Mouse (Mus musculus) forebrain, embryonic 12.5 days (tissue): ENCODE results near the gene Tlr8. TPM values are rescaled to one million over a fixed set of nuclear protein-coding genes. Genes with fewer than 3 reads are reported as not detected.
"Not testable (repeated sequence)": the region's sequence is repeated elsewhere in the genome, so short reads cannot be mapped to it uniquely, and the experiment has no call there.

Experiments
- ATAC-seq: fragments of 200-750 bp; cut with Nextera tagmentation; 2 replicates; pipeline ENCODE4 v1.8.0; 2017; ENCODE audit warnings: moderate TSS enrichment; ENCODE audit not compliant: low FRiP score
- H3K27ac ChIP-seq: fragments of 300-500 bp; sonication (generic); 2 replicates; pipeline ENCODE4 v1.5.1; 2016; ENCODE audit warnings: mild to moderate bottlenecking
- H3K27me3 ChIP-seq: fragments of 300-500 bp; sonication (generic); 2 replicates; pipeline ENCODE4 v1.6.1; 2016; ENCODE audit warnings: mild to moderate bottlenecking
- H3K36me3 ChIP-seq: fragments of 300-500 bp; sonication (generic); replicated peaks from 2 replicates; pipeline ENCODE4 v1.6.1; 2016; ENCODE audit warnings: mild to moderate bottlenecking
- H3K4me1 ChIP-seq: fragments of 300-500 bp; sonication (generic); 2 replicates; pipeline ENCODE4 v1.6.1; 2016
- H3K4me2 ChIP-seq: fragments of 300-500 bp; sonication (generic); 2 replicates; pipeline ENCODE4 v1.6.1; 2016; ENCODE audit warnings: mild to moderate bottlenecking, moderate library complexity
- H3K4me3 ChIP-seq: fragments of 300-500 bp; sonication (generic); replicated peaks from 2 replicates; pipeline ENCODE4 v1.5.1; 2016; ENCODE audit warnings: mild to moderate bottlenecking
- H3K9ac ChIP-seq: fragments of 300-500 bp; sonication (generic); 2 replicates; pipeline ENCODE4 v1.6.1; 2016; ENCODE audit warnings: mild to moderate bottlenecking
- H3K9me3 ChIP-seq: fragments of 300-500 bp; sonication (generic); 2 replicates; pipeline ENCODE4 v1.6.1; 2016
- WGBS: fragments of 180-500 bp; shearing (Covaris S2); methylation state at CpG from one replicate; pipeline ENCODE4 v1.1.7; 2016; 5-methylcytosine and 5-hydroxymethylcytosine counted together
- polyA plus RNA-seq: library from polyadenylated mRNA; unstranded; fragments of >200 nt; fragmentation: Nextera tagmentation; extraction: Ambion mirVana; gene quantifications from 2 replicates; pipeline ENCODE4 v1.2.1, GENCODE M21; 2016

Tlr8 gene
- not detected in 2 replicates for polyA plus RNA-seq

- Histone ChIP-seq H3K4me2 (no peak within 1 kb of the TSS), H3K9me3 (no peaks in the 10 kb centered on the region), H3K27ac (no peak within 1 kb of the TSS), H3K36me3 (no peaks in the 10 kb centered on the region), H3K4me1 (no peaks in the 10 kb centered on the region), H3K4me3 (no peak within 1 kb of the TSS), H3K27me3 (peaks cover 15% of the 10 kb centered on the region; the same call in 1 of the 2 replicates), H3K9ac (no peak within 1 kb of the TSS)
- ATAC-seq: no peak
- 80% methylated on average over 4 of the region's 4 CpGs for WGBS
Observed at GRCm38 (mm10) chrX:167264086-167264485, at the start of gene Tlr8. Gene Tlr8 (minus strand): TSS chrX:167264329.

GRCm38 (mm10) chrX:167302061-167302460, 37.9 kb upstream of the Tlr8 start:
- H3K4me1 ChIP-seq, H3K9ac ChIP-seq, H3K4me3 ChIP-seq, H3K27ac ChIP-seq, H3K4me2 ChIP-seq, H3K36me3 ChIP-seq, ATAC-seq, H3K9me3 ChIP-seq, H3K27me3 ChIP-seq: not testable (repeated sequence)
- 100% methylated on average over 1 of the region's 1 CpGs for WGBS

GRCm38 (mm10) chrX:167276953-167277352, 12.8 kb upstream of the Tlr8 start:
- H3K9ac ChIP-seq: no peak overlapping the region
- no peaks in the 10 kb centered on the region for H3K9me3 ChIP-seq
- H3K4me1 ChIP-seq: no peaks in the 10 kb centered on the region
- no peaks in the 10 kb centered on the region for H3K36me3 ChIP-seq
- H3K4me3 ChIP-seq: no peak overlapping the region
- no peak overlapping the region for H3K27ac ChIP-seq
- H3K4me2 ChIP-seq: no peak overlapping the region
- 24% methylated on average over 9 of the region's 9 CpGs for WGBS
- H3K27me3 ChIP-seq: peaks cover 17% of the 10 kb centered on the region
- no peak for ATAC-seq

- 67% methylated on average over 10 of the region's 10 CpGs for WGBS
- Histone ChIP-seq H3K9me3 (no peaks in the 10 kb centered on the region), H3K4me3 (no peak overlapping the region), H3K27me3 (peaks cover 18% of the 10 kb centered on the region), H3K36me3 (no peaks in the 10 kb centered on the region), H3K4me1 (no peaks in the 10 kb centered on the region), H3K4me2 (no peak overlapping the region), H3K9ac (no peak overlapping the region), H3K27ac (no peak overlapping the region)
- no peak for ATAC-seq
Observed at GRCm38 (mm10) chrX:167276551-167276950, 12.4 kb upstream of the Tlr8 start.

- no peak for ATAC-seq
- Histone ChIP-seq H3K4me2 (no peak overlapping the region), H3K27me3 (peaks cover 14% of the 10 kb centered on the region; the same call in 1 of the 2 replicates), H3K9ac (no peak overlapping the region), H3K4me3 (no peak overlapping the region), H3K27ac (no peak overlapping the region), H3K36me3 (no peaks in the 10 kb centered on the region), H3K4me1 (no peaks in the 10 kb centered on the region), H3K9me3 (no peaks in the 10 kb centered on the region)
- 86% methylated on average over 4 of the region's 4 CpGs for WGBS
Observed at GRCm38 (mm10) chrX:167263530-167263929, 599 bp downstream of the Tlr8 start.

- WGBS: 93% methylated on average over 3 of the region's 3 CpGs
- H3K27ac ChIP-seq: no peak overlapping the region
- H3K4me1 ChIP-seq: no peaks in the 10 kb centered on the region
- H3K9ac ChIP-seq: no peak overlapping the region
- H3K36me3 ChIP-seq: no peaks in the 10 kb centered on the region
- no peak for ATAC-seq
- H3K4me3 ChIP-seq: no peak overlapping the region
- H3K9me3 ChIP-seq: no peaks in the 10 kb centered on the region
- H3K27me3 ChIP-seq: peaks cover 28% of the 10 kb centered on the region; the same call in 1 of the 2 replicates
- H3K4me2 ChIP-seq: no peak overlapping the region
Observed at GRCm38 (mm10) chrX:167241736-167242135, 22.4 kb downstream of the Tlr8 start.

GRCm38 (mm10) chrX:167239293-167239921, 24.7 kb downstream of the Tlr8 start:
- no peak overlapping the region for H3K27ac ChIP-seq
- no peaks in the 10 kb centered on the region for H3K4me1 ChIP-seq
- no peak overlapping the region for H3K9ac ChIP-seq
- no peak for ATAC-seq
- WGBS: 46% methylated on average over 9 of the region's 9 CpGs
- H3K36me3 ChIP-seq: no peaks in the 10 kb centered on the region
- H3K4me2 ChIP-seq: no peak overlapping the region
- peaks cover 34% of the 10 kb centered on the region for H3K27me3 ChIP-seq
- H3K9me3 ChIP-seq: no peaks in the 10 kb centered on the region
- H3K4me3 ChIP-seq: no peak overlapping the region

GRCm38 (mm10) chrX:167233104-167233687, 30.9 kb downstream of the Tlr8 start:
- H3K27ac ChIP-seq: no peak overlapping the region
- no peak overlapping the region for H3K4me3 ChIP-seq
- no peaks in the 10 kb centered on the region for H3K9me3 ChIP-seq
- no peak overlapping the region for H3K9ac ChIP-seq
- peak; percentile 68 for ATAC-seq
- no peaks in the 10 kb centered on the region for H3K4me1 ChIP-seq
- peaks cover 33% of the 10 kb centered on the region for H3K27me3 ChIP-seq
- WGBS: 27% methylated on average over 9 of the region's 9 CpGs
- no peaks in the 10 kb centered on the region for H3K36me3 ChIP-seq
- H3K4me2 ChIP-seq: no peak overlapping the region

- no peak for ATAC-seq
- 55% methylated on average over 8 of the region's 8 CpGs for WGBS
- H3K27me3 ChIP-seq: peaks cover 31% of the 10 kb centered on the region; the same call in 1 of the 2 replicates
- no peak overlapping the region for H3K9ac ChIP-seq
- H3K27ac ChIP-seq: no peak overlapping the region; the same call in 1 of the 2 replicates
- H3K4me3 ChIP-seq: no peak overlapping the region
- H3K4me2 ChIP-seq: no peak overlapping the region
- no peaks in the 10 kb centered on the region for H3K9me3 ChIP-seq
- H3K4me1 ChIP-seq: no peaks in the 10 kb centered on the region
- H3K36me3 ChIP-seq: no peaks in the 10 kb centered on the region
Observed at GRCm38 (mm10) chrX:167231150-167231549, 33.0 kb downstream of the Tlr8 start.

- Histone ChIP-seq H3K4me3 (no peak overlapping the region), H3K36me3 (no peaks in the 10 kb centered on the region), H3K9me3 (no peaks in the 10 kb centered on the region), H3K27me3 (peaks cover 31% of the 10 kb centered on the region; the same call in 1 of the 2 replicates), H3K4me2 (no peak overlapping the region), H3K4me1 (no peaks in the 10 kb centered on the region), H3K9ac (no peak overlapping the region), H3K27ac (no peak overlapping the region)
- no peak for ATAC-seq
- WGBS: 77% methylated on average over 1 of the region's 1 CpGs
Observed at GRCm38 (mm10) chrX:167229819-167230218, 34.3 kb downstream of the Tlr8 start.

GRCm38 (mm10) chrX:167229206-167229605, 34.9 kb downstream of the Tlr8 start:
- WGBS: 43% methylated on average over 6 of the region's 6 CpGs
- H3K9me3 ChIP-seq: no peaks in the 10 kb centered on the region
- H3K9ac ChIP-seq: no peak overlapping the region
- no peak for ATAC-seq
- H3K4me1 ChIP-seq: no peaks in the 10 kb centered on the region
- H3K27ac ChIP-seq: no peak overlapping the region
- H3K4me2 ChIP-seq: no peak overlapping the region
- H3K36me3 ChIP-seq: no peaks in the 10 kb centered on the region
- H3K4me3 ChIP-seq: no peak overlapping the region
- peaks cover 27% of the 10 kb centered on the region; the same call in 1 of the 2 replicates for H3K27me3 ChIP-seq

- Histone ChIP-seq H3K27me3 (peaks cover 22% of the 10 kb centered on the region; the same call in 1 of the 2 replicates), H3K9ac (no peak overlapping the region), H3K4me3 (no peak overlapping the region), H3K4me1 (no peaks in the 10 kb centered on the region), H3K36me3 (no peaks in the 10 kb centered on the region), H3K9me3 (no peaks in the 10 kb centered on the region), H3K27ac (no peak overlapping the region), H3K4me2 (no peak overlapping the region)
- ATAC-seq: no peak
- 94% methylated on average over 6 of the region's 6 CpGs for WGBS
Observed at GRCm38 (mm10) chrX:167227756-167228155, 36.4 kb downstream of the Tlr8 start.

GRCm38 (mm10) chrX:167227138-167227537, 37.0 kb downstream of the Tlr8 start:
- Histone ChIP-seq H3K4me1 (no peaks in the 10 kb centered on the region), H3K27me3 (peaks cover 17% of the 10 kb centered on the region; the same call in 1 of the 2 replicates), H3K27ac (no peak overlapping the region), H3K9me3 (no peaks in the 10 kb centered on the region), H3K9ac (no peak overlapping the region), H3K4me3 (no peak overlapping the region), H3K4me2 (no peak overlapping the region), H3K36me3 (no peaks in the 10 kb centered on the region)
- ATAC-seq: no peak
- 83% methylated on average over 7 of the region's 7 CpGs for WGBS
